In genomic region chr5:135905320-135906225, GRCm38 (mm10) we compare ENCODE assay signal across 16 mouse cellular contexts. TPM values are rescaled to one million over a fixed set of nuclear protein-coding genes. Genes with fewer than 3 reads are reported as not detected.
A peak's percentile ranks its signal among the peaks of the same experiment; 100 is the strongest.
DNase-seq lines count a peak whose midpoint lies in the region; TF ChIP-seq lines count a peak whose summit lies in the region.
"Had no signal": no experiment of that assay in that cellular context is flagged by ENCODE, and none has a peak within 500 bp of the region (broad histone marks: within the 10 kb centered on the region; RNA-seq: fewer than 3 reads in every experiment).

No protein-coding gene starts in this region.

- peak overlapping the region; percentile 51 for H3K27ac ChIP-seq in heart, adult 2 months
- peak overlapping the region; percentile 92; the same call in 1 of the 2 replicates for H3K27ac ChIP-seq in layer of hippocampus, adult 2 months
- no peak overlapping the region for H3K27ac ChIP-seq in MEL (ENCODE audit: control insufficient read depth, low read depth, low read length)
- H3K27ac ChIP-seq: forebrain, embryonic 15.5 days; kidney, postnatal 0 days had no signal

- no peaks in the 10 kb centered on the region for H3K79me2 ChIP-seq in heart, adult 2 months (replicated peaks; ENCODE audit: control insufficient read depth, insufficient read depth, low read length)
- H3K79me2 ChIP-seq in MEL (ENCODE audit: control insufficient read depth, insufficient read depth, low read length, poor library complexity), result no peaks in the 10 kb centered on the region

- no peaks in the 10 kb centered on the region; the same call in none of the 2 replicates for H3K36me3 ChIP-seq in heart, adult 2 months (ENCODE audit: control insufficient read depth, insufficient read depth, low read length)
- H3K36me3 ChIP-seq in MEL (ENCODE audit: control insufficient read depth in 1 of 2, insufficient read depth in 2 of 2, low read length in 2 of 2), result peaks cover 0 to 5% of the 10 kb centered on the region in 2 experiments; a peak in 2 of 4 replicates

- H3K9me3 ChIP-seq in MEL (replicated peaks; ENCODE audit: insufficient read depth, low read length), result no peaks in the 10 kb centered on the region
- H3K9me3 ChIP-seq: forebrain, embryonic 15.5 days; G1E had no signal

- no peak for TF ChIP-seq RAD21 in MEL (IDR thresholded peaks at IDR 0.05; ENCODE audit: low read depth, low read length)

- H3K27me3 ChIP-seq in heart, adult 2 months (ENCODE audit: control insufficient read depth, insufficient read depth, low read length), result no peaks in the 10 kb centered on the region
- H3K27me3 ChIP-seq in MEL (ENCODE audit: control insufficient read depth in 1 of 2, insufficient read depth in 2 of 2, low read length in 2 of 2), result no peaks in the 10 kb centered on the region
- H3K27me3 ChIP-seq: forebrain, embryonic 15.5 days had no signal

- no peak overlapping the region for H3K4me3 ChIP-seq in heart, adult 2 months
- H3K4me3 ChIP-seq in layer of hippocampus, adult 2 months, result no peak overlapping the region
- no peak overlapping the region for H3K4me3 ChIP-seq in MEL (ENCODE audit: control insufficient read depth in 1 of 2, insufficient read depth in 1 of 2, low read depth in 2 of 2, low read length in 2 of 2)
- H3K4me3 ChIP-seq: forebrain, embryonic 15.5 days had no signal

- TF ChIP-seq EP300 in heart, adult 2 months (IDR thresholded peaks at IDR 0.05; ENCODE audit: insufficient read depth, low read depth, low read length), result no peak
- TF ChIP-seq EP300 in MEL (IDR thresholded peaks at IDR 0.05; ENCODE audit: low read depth in 1 of 2, low read length in 2 of 2), result no peak

- 44% methylated on average over 8 of the region's 8 CpGs for WGBS in heart, adult 2 months

- H3K4me1 ChIP-seq in heart, adult 2 months (ENCODE audit: control insufficient read depth, insufficient read depth, low read length), result peaks cover 8% of the 10 kb centered on the region
- no peaks in the 10 kb centered on the region for H3K4me1 ChIP-seq in MEL (ENCODE audit: control insufficient read depth in 1 of 2, insufficient read depth in 2 of 2, low read length in 2 of 2)

- TF ChIP-seq POLR2A in heart, adult 2 months (IDR thresholded peaks at IDR 0.05; ENCODE audit: insufficient read depth, low read depth, low read length), result no peak
- no peak; a peak in 1 of 4 replicates for TF ChIP-seq POLR2A in MEL (IDR thresholded peaks at IDR 0.05; ENCODE audit: control insufficient read depth in 1 of 2, insufficient read depth in 1 of 2, low read depth in 1 of 2, low read length in 2 of 2, poor library complexity in 1 of 2)

- no peak for TF ChIP-seq CTCF in heart, adult 2 months (IDR thresholded peaks at IDR 0.05)
- TF ChIP-seq CTCF in layer of hippocampus, adult 2 months (conservative IDR thresholded peaks at IDR 0.05), result no peak
- no peak for TF ChIP-seq CTCF in MEL (IDR thresholded peaks at IDR 0.05 in 2 of 3, conservative IDR thresholded peaks at IDR 0.05 in 1 of 3; ENCODE audit: control insufficient read depth in 1 of 3, insufficient read depth in 1 of 3, low read depth in 2 of 3, low read length in 3 of 3, poor library complexity in 1 of 3, severe bottlenecking in 1 of 3)

- H3K9ac ChIP-seq in heart, adult 2 months (ENCODE audit: low read depth, low read length), result peak overlapping the region; percentile 7; the same call in 1 of the 2 replicates
- H3K9ac ChIP-seq in MEL (ENCODE audit: control insufficient read depth, low read depth, low read length, poor library complexity, severe bottlenecking), result no peak overlapping the region
- H3K9ac ChIP-seq: forebrain, embryonic 15.5 days had no signal

- no peak for DNase-seq in heart, adult 2 months
- DNase-seq in heart, postnatal 14 days, result no peak
- DNase-seq in layer of hippocampus, adult 2 months (ENCODE audit: low spot score in 2 of 2), result no peak
- DNase-seq in layer of hippocampus, adult 18-20 months (ENCODE audit: low spot score in 2 of 2), result no peak
- DNase-seq in MEL (ENCODE audit: low read depth, low spot score), result peak; percentile 24
- DNase-seq in fibroblast of lung, adult 2 months (ENCODE audit: low read depth), result peak; percentile 56
- no peak for DNase-seq in kidney, postnatal 25 days
- DNase-seq in frontal cortex, postnatal 14 days (ENCODE audit: low spot score in 2 of 2), result no peak
- DNase-seq: cerebellum, adult 8-10 months; gastrocnemius, postnatal 25 days; thymus, postnatal 25 days had no signal

- intact Hi-C loops in heart, adult 2 months (cut with DNase I), result loop anchor here (2.0 kb wide), 2 partner anchors 29 to 63 kb away; partner anchors contain the start of gene Ywhag
- intact Hi-C loops in heart, postnatal 14 days (cut with DNase I), result loop anchor here (2.0 kb wide), 1 partner anchor 29 kb away; the partner anchor contains the start of gene Ywhag

TF ChIP-seq in MEL, 35 proteins besides CTCF, POLR2A, EP300 and RAD21:
- no peak for TF ChIP-seq RCOR1 (IDR thresholded peaks at IDR 0.05; ENCODE audit: low read depth, low read length)
- peak; percentile 80 for TF ChIP-seq POLR2AphosphoS2 (IDR thresholded peaks at IDR 0.05; ENCODE audit: low read length)
TF ChIP-seq in MEL: peak in this region for 1.

RNA-seq across cellular contexts. Expression of gene Hspb1, which starts 17.9 kb away (rescaled TPM):
- 100 to 1,000 TPM; 434 to 446 TPM for total RNA-seq in heart, adult 2 months (2021)
- 427 and 635 TPM in 2 replicates for polyA plus RNA-seq in heart, adult 2 months (2012; rRNA removed)
- total RNA-seq in heart, postnatal 14 days (2021), result 100 to 1,000 TPM; 271 to 306 TPM
- 10 to 100 TPM; 15.4 to 16.8 TPM for total RNA-seq in layer of hippocampus, adult 2 months (2021)
- 10 to 100 TPM; 16.7 to 22.4 TPM for total RNA-seq in layer of hippocampus, adult 18-20 months (2021)
- not detected in 2 replicates for total RNA-seq in MEL (2012; rRNA removed)
- polyA plus RNA-seq in MEL (2012; ENCODE audit: insufficient read depth in 1 of 2, insufficient read length in 2 of 2, low read depth in 1 of 2, low replicate concordance in 2 of 2, missing spikeins in 1 of 2), result not detected
- total RNA-seq: G1E; megakaryocyte-erythroid progenitor cell, adult 5-6 weeks had no signal
- polyA plus RNA-seq: activated CD4-positive, CD25-positive, alpha-beta regulatory T cell, adult 4 months; G1E had no signal

RNA-seq across cellular contexts. Expression of gene Ywhag, which starts 28.8 kb away (rescaled TPM):
- total RNA-seq in heart, adult 2 months (2021), result 100 to 1,000 TPM; 275 to 304 TPM
- 99.0 and 116 TPM in 2 replicates for polyA plus RNA-seq in heart, adult 2 months (2012; rRNA removed)
- 100 to 1,000 TPM; 284 to 301 TPM for total RNA-seq in heart, postnatal 14 days (2021)
- total RNA-seq in layer of hippocampus, adult 2 months (2021), result 1,000 to 10,000 TPM; 1,218 to 1,292 TPM
- 1,000 to 10,000 TPM; 1,236 to 1,273 TPM for total RNA-seq in layer of hippocampus, adult 18-20 months (2021)
- total RNA-seq in MEL (2012; rRNA removed), result 109 and 116 TPM in 2 replicates
- polyA plus RNA-seq in MEL (2012; ENCODE audit: insufficient read depth in 1 of 2, insufficient read length in 2 of 2, low read depth in 1 of 2, low replicate concordance in 2 of 2, missing spikeins in 1 of 2), result 100 to 1,000 TPM; 268 to 295 TPM

Comparison
In these comparisons a context has a peak if more than half of its experiments do, and no peak if none do; other contexts are left out.
1. DNase-seq: peak in MEL (single experiment) and fibroblast of lung, adult 2 months (single experiment); none in heart, adult 2 months (0 of 2), heart, postnatal 14 days (0 of 2), layer of hippocampus, adult 2 months (0 of 2), layer of hippocampus, adult 18-20 months (0 of 2), kidney, postnatal 25 days (0 of 2) and frontal cortex, postnatal 14 days (0 of 2).
2. RNA of gene Hspb1, which starts 17.9 kb away (total RNA-seq): 434 to 446 TPM in heart, adult 2 months, 271 to 306 TPM in heart, postnatal 14 days, 16.7 to 22.4 TPM in layer of hippocampus, adult 18-20 months and 15.4 to 16.8 TPM in layer of hippocampus, adult 2 months; not detected in MEL; every median in the first group is over 10 times any median in the second.